Mouse (Mus musculus): Measurements from ENCODE around the gene Psmg3.

- TF ChIP-seq CEBPB (IDR thresholded peaks at IDR 0.05; ENCODE audit: insufficient read depth, poor library complexity, severe bottlenecking) (no peak), E2F4 (IDR thresholded peaks at IDR 0.05; ENCODE audit: insufficient read depth) (no peak), MYOD1 (IDR thresholded peaks at IDR 0.05; ENCODE audit: control insufficient read depth in 1 of 3, insufficient read length in 2 of 3, low read depth in 2 of 3) (no peak), POLR2A (IDR thresholded peaks at IDR 0.05; ENCODE audit: insufficient read length, low read depth) (no peak), POLR2AphosphoS2 (IDR thresholded peaks at IDR 0.05; ENCODE audit: insufficient read length, low read depth) (no peak), MYOG (IDR thresholded peaks at IDR 0.05; ENCODE audit: control insufficient read depth in 1 of 3, insufficient read depth in 1 of 3, insufficient read length in 2 of 3, low read depth in 2 of 3) (no peak), TCF12 (IDR thresholded peaks at IDR 0.05; ENCODE audit: insufficient read depth, poor library complexity, severe bottlenecking) (no peak), USF1 (IDR thresholded peaks at IDR 0.05; ENCODE audit: low read depth) (no peak), MAX (IDR thresholded peaks at IDR 0.05; ENCODE audit: low read depth) (no peak), TCF3 (IDR thresholded peaks at IDR 0.05; ENCODE audit: insufficient read length, low read depth) (no peak)
Measured at GRCm38 (mm10) chr5:139829384-139829783, 2.7 kb upstream of the Psmg3 start.
